Mouse (Mus musculus): ENCODE measurements around the gene Entpd1. TPM values are rescaled to one million over a fixed set of nuclear protein-coding genes. Genes with fewer than 3 reads are reported as not detected.
A peak's percentile ranks its signal among the peaks of the same experiment; 100 is the strongest.

The Entpd1 gene
- polyA plus RNA-seq (2014; fragmentation: Nextera tagmentation; extraction: Ambion mirVana), result 10.6 and 11.7 TPM in 2 replicates

DNA sequence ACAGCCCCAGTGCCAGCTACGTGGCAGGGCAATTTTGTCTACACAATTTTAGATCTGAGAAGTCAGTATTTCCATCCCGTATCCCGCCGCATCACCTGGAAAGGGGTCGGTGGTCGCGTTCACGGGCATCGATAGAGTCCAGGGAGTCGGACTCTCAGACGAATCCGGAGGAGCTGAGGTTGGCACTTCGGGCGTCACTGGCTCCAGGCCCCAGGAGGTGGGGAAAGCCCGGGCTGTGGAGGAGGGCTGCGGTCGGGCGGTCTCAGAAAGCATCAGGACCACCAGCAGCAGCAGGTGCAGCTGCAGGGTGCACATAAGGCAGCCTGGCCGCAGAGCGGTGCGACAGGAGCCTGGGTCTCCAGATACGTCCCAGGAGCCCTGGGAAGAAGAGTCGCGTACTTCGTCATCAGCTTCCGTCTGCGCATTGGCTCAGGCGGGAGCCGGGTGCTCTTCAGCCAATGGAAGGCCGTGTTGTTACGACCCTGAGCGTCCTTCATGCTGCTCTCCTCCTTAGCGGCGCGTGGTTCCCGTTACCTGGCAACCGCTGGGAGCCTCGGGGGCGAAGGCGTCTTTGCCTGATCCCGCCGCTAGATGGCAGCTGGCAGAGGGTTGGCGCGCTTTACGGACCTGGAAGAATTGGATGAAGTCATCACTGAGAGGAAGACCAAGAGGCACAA, at the start of gene Entpd1, which contains the start of gene Tctn3:
Gene Entpd1, plus strand, starts transcription at position 537 of the 677 bp plus-strand sequence.
Gene Tctn3, minus strand, starts transcription at position 404 of the 677 bp plus-strand sequence.
- Histone ChIP-seq H3K9me3 (ENCODE audit: control insufficient read depth, low read length) (no peaks in the 10 kb centered on the region), H3K9ac (ENCODE audit: low read length) (peak within 1 kb of the TSS; percentile 53), H3K4me1 (replicated peaks; ENCODE audit: control insufficient read depth, insufficient read depth, low read length) (peaks cover 5% of the 10 kb centered on the region; the same call in 1 of the 2 replicates), H3K27me3 (replicated peaks; ENCODE audit: control insufficient read depth, insufficient read depth, low read length) (no peaks in the 10 kb centered on the region), H3K36me3 (ENCODE audit: control insufficient read depth, insufficient read depth, low read length) (peaks cover 21% of the 10 kb centered on the region), H3K4me2 (ENCODE audit: low read length) (peak within 1 kb of the TSS; percentile 82), H3K27ac (ENCODE audit: low read depth) (no peak within 1 kb of the TSS), H3K4me3 (ENCODE audit: low read depth, low read length) (peak within 1 kb of the TSS; percentile 72)
- ATAC-seq (replicated peaks; ENCODE audit: low FRiP score, low TSS enrichment, low read depth) (peak; percentile 100), DNase-seq (ENCODE audit: low spot score) (peak; percentile 98)
- under 1% methylated on average over 45 of the region's 45 CpGs for WGBS

DNA sequence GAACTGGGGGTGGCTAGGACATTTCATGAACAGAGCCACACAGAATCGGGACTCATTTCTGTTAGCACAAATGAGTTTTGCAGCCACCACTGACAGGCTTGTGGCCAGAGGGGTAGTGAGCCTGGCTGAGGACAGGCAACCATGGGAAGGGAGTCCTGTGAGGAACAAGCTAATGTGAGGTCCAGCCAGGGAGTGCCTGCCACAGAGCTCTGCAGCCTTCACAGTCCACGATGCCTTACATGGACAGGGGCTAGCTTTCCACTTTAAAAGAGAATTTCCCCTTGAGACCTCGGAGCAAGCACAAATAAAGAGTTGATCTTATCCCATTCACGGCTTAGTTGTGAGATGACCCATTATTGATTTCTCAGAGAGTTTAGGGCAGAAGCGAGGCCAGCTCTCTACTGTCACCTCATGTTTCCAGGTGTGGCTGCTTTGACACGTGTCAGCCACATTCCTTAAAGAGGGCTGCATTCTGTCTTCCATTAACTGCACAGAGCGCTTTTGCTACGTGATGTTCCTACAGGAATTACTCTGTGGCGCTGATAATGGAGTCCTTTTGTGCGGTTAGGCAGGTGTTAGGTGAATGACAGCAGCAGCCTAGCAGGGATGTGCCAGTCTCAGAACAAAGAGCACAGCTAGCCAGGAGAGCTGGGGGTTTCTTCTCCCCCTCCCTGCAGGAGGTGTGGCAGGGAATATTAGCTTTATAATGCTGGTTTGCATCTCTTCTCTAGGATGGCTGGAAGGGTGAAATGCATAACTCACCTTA, 48.1 kb upstream of the Entpd1 start:
- Histone ChIP-seq H3K27me3 (replicated peaks; ENCODE audit: control insufficient read depth, insufficient read depth, low read length) (no peaks in the 10 kb centered on the region), H3K4me3 (ENCODE audit: low read depth, low read length) (no peak overlapping the region), H3K36me3 (ENCODE audit: control insufficient read depth, insufficient read depth, low read length) (peaks cover 67% of the 10 kb centered on the region), H3K27ac (ENCODE audit: low read depth) (no peak overlapping the region), H3K9ac (ENCODE audit: low read length) (no peak overlapping the region), H3K4me2 (ENCODE audit: low read length) (no peak overlapping the region), H3K4me1 (replicated peaks; ENCODE audit: control insufficient read depth, insufficient read depth, low read length) (no peaks in the 10 kb centered on the region), H3K9me3 (ENCODE audit: control insufficient read depth, low read length) (no peaks in the 10 kb centered on the region)
- WGBS, result 78% methylated on average over 10 of the region's 10 CpGs
- ATAC-seq (replicated peaks; ENCODE audit: low FRiP score, low TSS enrichment, low read depth) (no peak), DNase-seq (ENCODE audit: low spot score) (no peak)

DNA sequence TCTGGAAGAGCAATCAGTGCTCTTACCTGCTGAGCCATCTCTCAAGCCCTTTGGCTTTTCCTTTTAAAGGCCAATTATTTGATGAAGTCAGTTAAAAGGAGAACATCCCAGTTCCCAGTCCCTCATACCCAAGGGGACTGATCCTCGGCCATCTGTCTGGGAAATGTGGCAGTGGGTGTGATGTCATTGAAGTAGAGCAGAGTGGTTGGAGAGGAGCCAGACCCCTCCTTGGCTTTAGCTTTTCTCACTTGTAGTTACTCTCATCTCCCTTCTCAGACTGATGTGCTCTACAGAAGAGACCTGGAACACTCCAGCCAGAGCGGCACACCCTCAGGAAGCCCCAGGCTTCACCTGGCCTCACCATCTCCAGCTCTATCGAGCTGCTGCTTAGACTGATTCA, 44.5 kb upstream of the Entpd1 start:
- DNase-seq (ENCODE audit: low spot score) (no peak), ATAC-seq (replicated peaks; ENCODE audit: low FRiP score, low TSS enrichment, low read depth) (no peak)
- Histone ChIP-seq H3K27ac (ENCODE audit: low read depth) (no peak overlapping the region), H3K27me3 (replicated peaks; ENCODE audit: control insufficient read depth, insufficient read depth, low read length) (no peaks in the 10 kb centered on the region), H3K9ac (ENCODE audit: low read length) (no peak overlapping the region), H3K9me3 (ENCODE audit: control insufficient read depth, low read length) (peaks cover 15% of the 10 kb centered on the region), H3K4me1 (replicated peaks; ENCODE audit: control insufficient read depth, insufficient read depth, low read length) (no peaks in the 10 kb centered on the region), H3K36me3 (ENCODE audit: control insufficient read depth, insufficient read depth, low read length) (peaks cover 91% of the 10 kb centered on the region), H3K4me3 (ENCODE audit: low read depth, low read length) (no peak overlapping the region), H3K4me2 (ENCODE audit: low read length) (no peak overlapping the region)
- WGBS, result 81% methylated on average over 3 of the region's 3 CpGs

DNA sequence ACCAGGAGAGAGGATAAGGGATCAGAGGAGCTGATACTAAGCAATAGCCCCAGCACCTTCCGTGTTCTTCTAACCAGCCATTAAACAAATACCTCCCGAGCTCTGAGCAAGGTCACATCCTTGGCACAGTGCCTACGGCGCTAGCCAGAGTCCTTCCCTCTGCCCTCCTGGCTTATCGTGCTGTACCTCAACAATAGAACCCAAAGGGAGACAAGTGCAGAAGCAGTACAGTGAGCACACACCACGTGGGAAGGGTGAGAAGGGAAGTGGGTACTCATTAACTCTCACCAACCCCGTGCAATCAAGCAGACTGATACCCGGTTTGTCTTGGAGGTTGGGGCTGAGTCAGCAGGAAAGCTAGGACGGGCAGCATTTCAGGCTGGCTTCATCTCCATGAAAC, 41.4 kb upstream of the Entpd1 start:
- Histone ChIP-seq H3K4me1 (replicated peaks; ENCODE audit: control insufficient read depth, insufficient read depth, low read length) (no peaks in the 10 kb centered on the region), H3K9me3 (ENCODE audit: control insufficient read depth, low read length) (peaks cover 15% of the 10 kb centered on the region), H3K9ac (ENCODE audit: low read length) (no peak overlapping the region), H3K27me3 (replicated peaks; ENCODE audit: control insufficient read depth, insufficient read depth, low read length) (no peaks in the 10 kb centered on the region), H3K4me2 (ENCODE audit: low read length) (no peak overlapping the region), H3K4me3 (ENCODE audit: low read depth, low read length) (no peak overlapping the region), H3K36me3 (ENCODE audit: control insufficient read depth, insufficient read depth, low read length) (peaks cover 94% of the 10 kb centered on the region), H3K27ac (ENCODE audit: low read depth) (no peak overlapping the region)
- WGBS, result 79% methylated on average over 9 of the region's 9 CpGs
- ATAC-seq (replicated peaks; ENCODE audit: low FRiP score, low TSS enrichment, low read depth), result peak; percentile 73; the same call in 1 of the 2 replicates
- no peak for DNase-seq (ENCODE audit: low spot score)

DNA sequence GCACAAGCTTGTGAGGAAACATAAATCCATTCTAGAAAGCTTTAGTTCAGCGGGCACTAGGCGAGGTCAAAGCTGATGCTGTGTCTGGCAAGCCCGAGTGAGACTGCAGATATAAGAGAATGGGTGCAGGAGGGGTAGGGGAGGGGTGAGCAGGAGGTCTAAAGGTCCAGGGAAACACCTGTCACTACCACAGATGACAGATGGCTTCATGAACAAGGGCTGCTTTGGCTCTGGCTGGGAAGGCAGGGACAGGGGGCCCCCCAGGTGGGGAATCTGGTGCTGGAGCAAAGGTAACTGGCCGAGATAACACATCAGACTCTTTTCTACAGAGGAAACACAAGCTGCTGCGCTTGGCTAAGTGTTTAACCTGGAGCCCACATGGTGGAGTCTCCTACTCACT, 36.7 kb upstream of the Entpd1 start:
- H3K27me3 ChIP-seq (replicated peaks; ENCODE audit: control insufficient read depth, insufficient read depth, low read length), result no peaks in the 10 kb centered on the region
- no peak overlapping the region for H3K9ac ChIP-seq (ENCODE audit: low read length)
- no peak for DNase-seq (ENCODE audit: low spot score)
- peak; percentile 85 for ATAC-seq (replicated peaks; ENCODE audit: low FRiP score, low TSS enrichment, low read depth)
- H3K4me1 ChIP-seq (replicated peaks; ENCODE audit: control insufficient read depth, insufficient read depth, low read length), result no peaks in the 10 kb centered on the region
- H3K36me3 ChIP-seq (ENCODE audit: control insufficient read depth, insufficient read depth, low read length), result peaks cover 93% of the 10 kb centered on the region
- 45% methylated on average over 5 of the region's 5 CpGs for whole genome bisulfite sequencing
- no peak overlapping the region for H3K4me3 ChIP-seq (ENCODE audit: low read depth, low read length)
- no peak overlapping the region for H3K4me2 ChIP-seq (ENCODE audit: low read length)
- peak overlapping the region; percentile 43; the same call in 1 of the 2 replicates for H3K27ac ChIP-seq (ENCODE audit: low read depth)
- H3K9me3 ChIP-seq (ENCODE audit: control insufficient read depth, low read length), result peaks cover 4% of the 10 kb centered on the region

DNA sequence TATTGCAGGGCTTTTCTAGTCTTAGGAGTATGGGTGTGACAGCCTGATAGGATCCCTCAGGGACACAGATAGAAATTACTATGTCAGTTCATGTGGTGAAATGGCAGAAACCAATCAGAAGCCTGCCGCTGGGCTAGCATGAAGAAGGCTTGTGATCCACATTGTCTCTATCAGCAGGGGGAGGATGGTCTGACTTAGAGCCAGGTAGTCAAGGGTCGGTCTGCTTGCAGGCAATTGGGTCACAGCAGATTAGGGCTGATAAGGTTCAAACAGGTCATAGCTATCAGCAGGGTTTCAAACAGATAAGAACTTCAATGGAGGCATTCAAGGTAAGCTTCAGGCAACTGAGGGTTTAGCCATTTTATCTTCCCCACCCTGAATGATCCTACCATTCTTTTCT, 31.3 kb upstream of the Entpd1 start:
- Histone ChIP-seq H3K27ac (ENCODE audit: low read depth) (no peak overlapping the region), H3K36me3 (ENCODE audit: control insufficient read depth, insufficient read depth, low read length) (peaks cover 68% of the 10 kb centered on the region), H3K9ac (ENCODE audit: low read length) (no peak overlapping the region), H3K4me2 (ENCODE audit: low read length) (no peak overlapping the region), H3K4me3 (ENCODE audit: low read depth, low read length) (no peak overlapping the region), H3K27me3 (replicated peaks; ENCODE audit: control insufficient read depth, insufficient read depth, low read length) (no peaks in the 10 kb centered on the region), H3K9me3 (ENCODE audit: control insufficient read depth, low read length) (no peaks in the 10 kb centered on the region), H3K4me1 (replicated peaks; ENCODE audit: control insufficient read depth, insufficient read depth, low read length) (peaks cover 5% of the 10 kb centered on the region; the same call in 1 of the 2 replicates)
- 68% methylated on average over 2 of the region's 2 CpGs for WGBS
- peak; percentile 70 for ATAC-seq (replicated peaks; ENCODE audit: low FRiP score, low TSS enrichment, low read depth)
- DNase-seq (ENCODE audit: low spot score), result no peak

DNA sequence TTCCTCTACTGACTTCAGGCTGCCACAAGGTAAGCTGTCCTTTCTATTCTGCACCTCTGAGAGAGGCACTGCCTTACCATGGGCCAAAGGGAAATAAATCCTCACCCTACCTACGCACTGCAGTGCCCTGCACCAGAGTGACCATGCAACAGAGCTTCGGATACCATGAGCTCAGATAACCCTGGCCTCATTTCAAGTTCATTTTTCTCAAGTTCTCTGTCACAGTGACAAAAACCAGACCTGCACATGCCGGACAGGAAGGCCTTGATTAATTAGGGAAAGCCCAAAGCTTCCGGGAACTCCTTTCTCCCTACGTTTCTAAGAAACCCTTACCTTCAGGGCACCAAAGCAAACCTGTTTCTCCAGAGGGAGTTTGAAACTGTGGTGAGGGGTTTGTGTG, 30.5 kb upstream of the Entpd1 start:
- 34% methylated on average over 5 of the region's 5 CpGs for WGBS
- Histone ChIP-seq H3K4me2 (ENCODE audit: low read length) (no peak overlapping the region), H3K36me3 (ENCODE audit: control insufficient read depth, insufficient read depth, low read length) (peaks cover 61% of the 10 kb centered on the region), H3K9ac (ENCODE audit: low read length) (no peak overlapping the region), H3K27me3 (replicated peaks; ENCODE audit: control insufficient read depth, insufficient read depth, low read length) (no peaks in the 10 kb centered on the region), H3K9me3 (ENCODE audit: control insufficient read depth, low read length) (no peaks in the 10 kb centered on the region), H3K4me1 (replicated peaks; ENCODE audit: control insufficient read depth, insufficient read depth, low read length) (peaks cover 6% of the 10 kb centered on the region; the same call in 1 of the 2 replicates), H3K4me3 (ENCODE audit: low read depth, low read length) (no peak overlapping the region), H3K27ac (ENCODE audit: low read depth) (0 out of 2 replicates have a peak overlapping the region, but pooled peaks have one; percentile 12)
- DNase-seq (ENCODE audit: low spot score) (no peak), ATAC-seq (replicated peaks; ENCODE audit: low FRiP score, low TSS enrichment, low read depth) (no peak)

DNA sequence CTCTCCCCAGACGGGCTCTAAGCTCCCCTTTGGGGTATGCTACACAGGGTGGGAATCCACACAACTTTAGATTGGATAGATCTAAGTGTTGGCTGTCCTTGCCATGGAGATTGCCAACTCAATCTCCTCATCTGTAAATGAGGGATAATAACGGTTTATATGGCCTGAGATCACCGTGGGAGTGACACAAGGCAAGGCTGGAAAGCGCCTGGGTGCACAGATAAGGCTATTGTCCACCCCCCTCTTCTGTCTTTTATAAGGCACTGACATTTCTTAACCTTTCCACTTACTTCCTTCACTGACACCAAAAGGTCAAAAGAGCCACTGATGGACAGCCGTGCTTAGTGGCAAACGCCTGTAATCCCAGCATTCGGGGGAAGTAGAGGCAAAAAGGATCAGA, 25.3 kb upstream of the Entpd1 start:
- no peaks in the 10 kb centered on the region for H3K9me3 ChIP-seq (ENCODE audit: control insufficient read depth, low read length)
- ATAC-seq (replicated peaks; ENCODE audit: low FRiP score, low TSS enrichment, low read depth), result no peak
- H3K27me3 ChIP-seq (replicated peaks; ENCODE audit: control insufficient read depth, insufficient read depth, low read length), result no peaks in the 10 kb centered on the region
- peak overlapping the region; percentile 65 for H3K4me2 ChIP-seq (ENCODE audit: low read length)
- H3K36me3 ChIP-seq (ENCODE audit: control insufficient read depth, insufficient read depth, low read length), result peaks cover 23% of the 10 kb centered on the region
- 59% methylated on average over 7 of the region's 7 CpGs for WGBS
- no peak overlapping the region for H3K27ac ChIP-seq (ENCODE audit: low read depth)
- no peak for DNase-seq (ENCODE audit: low spot score)
- H3K9ac ChIP-seq (ENCODE audit: low read length), result peak overlapping the region; percentile 66; the same call in 1 of the 2 replicates
- peak overlapping the region; percentile 74 for H3K4me3 ChIP-seq (ENCODE audit: low read depth, low read length)
- peaks cover 12% of the 10 kb centered on the region for H3K4me1 ChIP-seq (replicated peaks; ENCODE audit: control insufficient read depth, insufficient read depth, low read length)
